Mouse (Mus musculus) cerebellum, adult 2 months (tissue): ENCODE results near the gene Cfap61.

Source experiments
- CTCF ChIP-seq: fragments of 200-500 bp; IDR thresholded peaks from 2 replicates; pipeline ENCODE4 v1.5.1; 2011; ENCODE audit warnings: low read depth, mild to moderate bottlenecking, control low read depth, low read length, moderate library complexity, borderline replicate concordance; ENCODE audit not compliant: insufficient read depth
- POLR2A ChIP-seq: fragments of 200-500 bp; IDR thresholded peaks from 2 replicates; pipeline ENCODE4 v1.6.1; 2011; ENCODE audit warnings: low read length, control low read depth, borderline replicate concordance; ENCODE audit not compliant: insufficient read depth

DNA sequence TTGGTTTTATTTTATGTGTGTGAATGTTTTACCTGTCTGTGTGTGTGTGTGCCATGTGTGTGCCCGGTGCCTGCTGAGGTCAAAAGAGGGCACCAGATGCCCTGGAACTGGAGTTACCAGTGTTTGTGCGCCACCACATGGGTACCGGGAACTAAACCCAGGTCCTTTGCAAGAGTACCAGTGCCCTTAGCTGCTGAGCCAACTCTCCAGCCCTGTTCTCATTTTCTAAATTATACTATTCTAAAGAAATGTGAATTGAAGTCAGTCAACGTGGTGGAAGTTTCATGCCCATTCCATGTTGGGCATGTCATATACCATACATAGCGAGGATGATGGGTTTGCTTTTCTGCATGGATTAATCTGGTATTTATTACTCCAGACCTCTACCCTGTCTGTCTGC lies 162.9 kb downstream of the Cfap61 start:
- no peak for TF ChIP-seq CTCF
- no peak for TF ChIP-seq POLR2A
